Comparison of ENCODE assay signal across 8 mouse cellular contexts in the genomic region with DNA sequence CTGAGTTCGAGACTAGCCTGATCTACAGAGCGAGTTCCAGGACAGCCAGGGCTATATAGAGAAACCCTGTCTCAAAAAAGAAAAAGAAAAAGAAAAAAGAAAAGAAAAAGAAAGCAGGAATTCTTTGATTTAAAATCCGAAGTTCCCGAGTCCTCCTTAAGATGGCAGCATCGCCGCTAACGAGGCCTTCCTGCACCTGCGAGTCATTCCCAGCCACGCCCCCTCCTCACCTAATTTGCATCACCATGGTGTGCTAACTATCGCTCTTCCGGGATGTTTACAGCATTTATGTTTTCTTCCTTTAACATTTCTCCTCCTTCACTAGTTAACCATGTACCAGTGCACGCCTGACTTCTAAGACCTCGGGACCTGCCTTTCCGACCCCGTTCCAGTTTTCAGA. TPM values are rescaled to one million over a fixed set of nuclear protein-coding genes. Genes with fewer than 3 reads are reported as not detected.
DNase-seq lines count a peak whose midpoint lies in the region; ATAC-seq and TF ChIP-seq lines count a peak whose summit lies in the region.
"Had no signal": no experiment of that assay in that cellular context is flagged by ENCODE, and none has a peak within 500 bp of the region (broad histone marks: within the 10 kb centered on the region; RNA-seq: fewer than 3 reads in every experiment).

No protein-coding gene starts in this region.

- intact Hi-C loops in left cerebral cortex, postnatal 4 days (cut with DNase I) = loop anchor here (10.0 kb wide), 1 partner anchor 125 kb away; a partner anchor contains a TSS
- intact Hi-C loops in gastrocnemius, postnatal 14 days (cut with DNase I; ENCODE audit: low total_unique reads) = loop anchor here (5.0 kb wide), 2 partner anchors 33 to 133 kb away; a partner anchor contains a TSS

- DNase-seq in midbrain, embryonic 10.5 days (ENCODE audit: low spot score) = peak; percentile 39
- no peak for DNase-seq in midbrain, embryonic 11.5 days (ENCODE audit: low spot score, missing footprints)
- DNase-seq in Patski (ENCODE audit: low read depth, low spot score) = no peak
- peak; percentile 85 for DNase-seq in forebrain, embryonic 14.5 days (ENCODE audit: low spot score)
- DNase-seq in left cerebral cortex, postnatal 4 days = peak; percentile 51
- DNase-seq in retina, embryonic 14.5 days (ENCODE audit: low spot score) = peak; percentile 55
- no peak for DNase-seq in gastrocnemius, postnatal 14 days

- no peak overlapping the region for H3K27ac ChIP-seq in midbrain, embryonic 10.5 days (replicated peaks)
- no peak overlapping the region for H3K27ac ChIP-seq in midbrain, embryonic 11.5 days (ENCODE audit: low read depth, low read length)
- no peak overlapping the region for H3K27ac ChIP-seq in forebrain, embryonic 14.5 days (ENCODE audit: low read depth, low read length)
- H3K27ac ChIP-seq: limb, embryonic 15.5 days had no signal

- ATAC-seq in midbrain, embryonic 11.5 days (ENCODE audit: low FRiP score) = no peak
- ATAC-seq in Patski = no peak
- peak; percentile 79 for ATAC-seq in forebrain, embryonic 14.5 days

- in situ Hi-C loops in Patski (cut with MboI; ENCODE audit: low pct_unique_long_range_greater_than_20kb) = no loop called here

- TF ChIP-seq CTCF in Patski (IDR thresholded peaks at IDR 0.05) = peak; percentile 77

- no peak overlapping the region for H3K4me2 ChIP-seq in midbrain, embryonic 11.5 days
- H3K4me2 ChIP-seq in forebrain, embryonic 14.5 days (ENCODE audit: low read length) = peak overlapping the region; percentile 28; the same call in 1 of the 2 replicates
- H3K4me2 ChIP-seq: limb, embryonic 15.5 days had no signal

- no peak overlapping the region for H3K9ac ChIP-seq in midbrain, embryonic 11.5 days (ENCODE audit: low read length)
- H3K9ac ChIP-seq in forebrain, embryonic 14.5 days (ENCODE audit: low read length) = no peak overlapping the region
- H3K9ac ChIP-seq: limb, embryonic 15.5 days had no signal

- H3K36me3 ChIP-seq in midbrain, embryonic 10.5 days = peaks cover 66% of the 10 kb centered on the region
- H3K36me3 ChIP-seq in midbrain, embryonic 11.5 days (ENCODE audit: control insufficient read depth, insufficient read depth, low read length) = peaks cover 5% of the 10 kb centered on the region; the same call in 1 of the 2 replicates
- H3K36me3 ChIP-seq in forebrain, embryonic 14.5 days (ENCODE audit: control insufficient read depth, insufficient read depth, low read length) = peaks cover 39% of the 10 kb centered on the region

- 0 out of 2 replicates have a peak overlapping the region, but pooled peaks have one; percentile 9 for H3K4me3 ChIP-seq in midbrain, embryonic 10.5 days
- no peak overlapping the region for H3K4me3 ChIP-seq in midbrain, embryonic 11.5 days (ENCODE audit: low read depth, low read length)
- H3K4me3 ChIP-seq in forebrain, embryonic 14.5 days (ENCODE audit: low read depth, low read length) = no peak overlapping the region
- H3K4me3 ChIP-seq: limb, embryonic 15.5 days had no signal

- no peaks in the 10 kb centered on the region for H3K27me3 ChIP-seq in midbrain, embryonic 10.5 days (ENCODE audit: low read depth, poor library complexity, severe bottlenecking)
- no peaks in the 10 kb centered on the region for H3K27me3 ChIP-seq in midbrain, embryonic 11.5 days (ENCODE audit: control insufficient read depth, insufficient read depth, low read length)
- no peaks in the 10 kb centered on the region for H3K27me3 ChIP-seq in Patski
- no peaks in the 10 kb centered on the region for H3K27me3 ChIP-seq in forebrain, embryonic 14.5 days (replicated peaks; ENCODE audit: control insufficient read depth, insufficient read depth, low read length)
- H3K27me3 ChIP-seq: limb, embryonic 15.5 days had no signal

- WGBS in midbrain, embryonic 10.5 days = 26% methylated on average over 15 of the region's 15 CpGs
- 25% methylated on average over 15 of the region's 15 CpGs for WGBS in midbrain, embryonic 11.5 days
- 20% methylated on average over 15 of the region's 15 CpGs for WGBS in forebrain, embryonic 14.5 days

- CTCF ChIA-PET in Patski (lab: Charles Lee) = no interaction called here

- POLR2A ChIA-PET in Patski (lab: Charles Lee) = interaction anchor here (1.6 kb wide), 1 partner anchor 126 kb away, joined by 3 read pairs; no protein-coding TSS in a partner anchor

- no peaks in the 10 kb centered on the region; the same call in 1 of the 2 replicates for H3K4me1 ChIP-seq in midbrain, embryonic 10.5 days
- no peaks in the 10 kb centered on the region for H3K4me1 ChIP-seq in midbrain, embryonic 11.5 days (ENCODE audit: control insufficient read depth, insufficient read depth, low read length)
- H3K4me1 ChIP-seq in forebrain, embryonic 14.5 days (ENCODE audit: control insufficient read depth, insufficient read depth, low read length) = no peaks in the 10 kb centered on the region
- H3K4me1 ChIP-seq: limb, embryonic 15.5 days had no signal

- no peaks in the 10 kb centered on the region for H3K9me3 ChIP-seq in midbrain, embryonic 10.5 days (replicated peaks)
- H3K9me3 ChIP-seq in midbrain, embryonic 11.5 days (ENCODE audit: control insufficient read depth, low read length) = no peaks in the 10 kb centered on the region
- H3K9me3 ChIP-seq in forebrain, embryonic 14.5 days (replicated peaks; ENCODE audit: control insufficient read depth, low read length) = no peaks in the 10 kb centered on the region
- H3K9me3 ChIP-seq: limb, embryonic 15.5 days had no signal

RNA-seq across cellular contexts. Expression of a gene that starts 9.4 kb away (rescaled TPM):
- 249 and 258 TPM in 2 replicates for polyA plus RNA-seq in midbrain, embryonic 10.5 days (2016; fragmentation: Nextera tagmentation; extraction: Ambion mirVana)
- 239 and 249 TPM in 2 replicates for polyA plus RNA-seq in midbrain, embryonic 11.5 days (2014; fragmentation: Nextera tagmentation; extraction: Ambion mirVana)
- 246 TPM for polyA plus RNA-seq in Patski (2021)
- 377 and 457 TPM in 2 replicates for polyA plus RNA-seq in forebrain, embryonic 14.5 days (2014; fragmentation: Nextera tagmentation; extraction: Ambion mirVana)
- 100 to 1,000 TPM; 269 to 291 TPM for total RNA-seq in left cerebral cortex, postnatal 4 days (2021)
- total RNA-seq in gastrocnemius, postnatal 14 days (2021) = 100 to 1,000 TPM; 423 to 456 TPM

RNA-seq across cellular contexts. Expression of a gene that starts 9.5 kb away (rescaled TPM):
- 70.2 and 76.7 TPM in 2 replicates for polyA plus RNA-seq in midbrain, embryonic 10.5 days (2016; fragmentation: Nextera tagmentation; extraction: Ambion mirVana)
- 35.4 and 39.4 TPM in 2 replicates for polyA plus RNA-seq in midbrain, embryonic 11.5 days (2014; fragmentation: Nextera tagmentation; extraction: Ambion mirVana)
- 28.9 TPM for polyA plus RNA-seq in Patski (2021)
- polyA plus RNA-seq in forebrain, embryonic 14.5 days (2014; fragmentation: Nextera tagmentation; extraction: Ambion mirVana) = 31.3 and 34.3 TPM in 2 replicates
- total RNA-seq in left cerebral cortex, postnatal 4 days (2021) = 10 to 100 TPM; 41.6 to 44.5 TPM
- total RNA-seq in gastrocnemius, postnatal 14 days (2021) = 1 to 10 TPM; 6.7 to 7.9 TPM

RNA-seq across cellular contexts. Expression of a gene that starts 35.2 kb away (rescaled TPM):
- polyA plus RNA-seq in midbrain, embryonic 10.5 days (2016; fragmentation: Nextera tagmentation; extraction: Ambion mirVana) = 17.5 and 18.0 TPM in 2 replicates
- polyA plus RNA-seq in midbrain, embryonic 11.5 days (2014; fragmentation: Nextera tagmentation; extraction: Ambion mirVana) = 22.4 and 22.7 TPM in 2 replicates
- 17.8 TPM for polyA plus RNA-seq in Patski (2021)
- polyA plus RNA-seq in forebrain, embryonic 14.5 days (2014; fragmentation: Nextera tagmentation; extraction: Ambion mirVana) = 36.4 and 36.8 TPM in 2 replicates
- 10 to 100 TPM; 17.8 to 18.8 TPM for total RNA-seq in left cerebral cortex, postnatal 4 days (2021)
- total RNA-seq in gastrocnemius, postnatal 14 days (2021) = 10 to 100 TPM in 1 of 2 experiments, 1 to 10 TPM in 1; 7.9 to 10.7 TPM

Comparison
In these comparisons a context has a peak if more than half of its experiments do, and no peak if none do; other contexts are left out.
1. DNase-seq: peak in midbrain, embryonic 10.5 days (single experiment), forebrain, embryonic 14.5 days (single experiment), left cerebral cortex, postnatal 4 days (single experiment) and retina, embryonic 14.5 days (single experiment); none in midbrain, embryonic 11.5 days (single experiment), Patski (single experiment) and gastrocnemius, postnatal 14 days (single experiment).